Mouse (Mus musculus): ENCODE results near the gene Mgat4b. TPM values are rescaled to one million over a fixed set of nuclear protein-coding genes. Genes with fewer than 3 reads are reported as not detected.

The Mgat4b gene
- polyA plus RNA-seq, 1 experiment from 2014 or later: 56.0 TPM

GRCm38 (mm10) chr11:50236937-50237835 lies 26.5 kb downstream of the Mgat4b start:
- H3K4me2 ChIP-seq (replicated peaks): peak overlapping the region; percentile 94
- peak overlapping the region; percentile 51 for H3K9ac ChIP-seq
- 3% methylated on average over 66 of the region's 66 CpGs for WGBS
- no peak for DNase-seq (ENCODE audit: low spot score)
- H3K4me3 ChIP-seq (replicated peaks; ENCODE audit: low read length): peak overlapping the region; percentile 55
- no peaks in the 10 kb centered on the region for H3K9me3 ChIP-seq (ENCODE audit: control insufficient read depth, low read length)
- peaks cover 22% of the 10 kb centered on the region; the same call in 1 of the 2 replicates for H3K27me3 ChIP-seq (ENCODE audit: control insufficient read depth, insufficient read depth, low read length)
- peaks cover 6% of the 10 kb centered on the region; the same call in 1 of the 2 replicates for H3K4me1 ChIP-seq (replicated peaks; ENCODE audit: control insufficient read depth, insufficient read depth, low read length)
- H3K27ac ChIP-seq: no peak overlapping the region
- ATAC-seq (ENCODE audit: low FRiP score): peak; percentile 3; the same call in 1 of the 2 replicates
- peaks cover 37% of the 10 kb centered on the region for H3K36me3 ChIP-seq (replicated peaks; ENCODE audit: control insufficient read depth, insufficient read depth)

DNA sequence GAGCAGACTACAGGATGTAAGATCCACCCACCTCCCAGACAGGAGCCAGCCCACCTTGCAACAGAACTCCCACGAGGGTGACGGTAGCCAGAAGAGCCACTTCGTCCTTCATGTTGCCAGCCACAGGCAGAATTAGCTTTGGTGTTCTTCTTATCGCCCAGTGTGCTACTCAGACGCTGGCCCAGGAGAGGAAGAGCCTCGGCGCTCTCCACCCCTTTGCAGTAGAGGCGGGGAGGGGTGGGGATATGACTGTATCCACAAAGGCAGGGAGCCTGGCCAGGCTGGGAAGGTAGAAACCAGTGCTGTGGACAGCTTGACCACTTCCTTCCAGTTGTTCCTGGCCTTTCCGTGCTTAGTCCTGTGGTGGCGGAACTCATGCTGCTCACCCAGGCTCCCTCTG lies 27.6 kb downstream of the Mgat4b start, which contains the start of gene Ltc4s:
Gene Ltc4s, minus strand, starts transcription at position 293 of the 400 bp plus-strand sequence.
- peaks cover 6% of the 10 kb centered on the region; the same call in 1 of the 2 replicates for H3K4me1 ChIP-seq (replicated peaks; ENCODE audit: control insufficient read depth, insufficient read depth, low read length)
- H3K4me2 ChIP-seq (replicated peaks): peak within 1 kb of the TSS; percentile 94
- no peaks in the 10 kb centered on the region for H3K9me3 ChIP-seq (ENCODE audit: control insufficient read depth, low read length)
- H3K36me3 ChIP-seq (replicated peaks; ENCODE audit: control insufficient read depth, insufficient read depth): peaks cover 26% of the 10 kb centered on the region
- peaks cover 22% of the 10 kb centered on the region; the same call in 1 of the 2 replicates for H3K27me3 ChIP-seq (ENCODE audit: control insufficient read depth, insufficient read depth, low read length)
- 0 out of 2 replicates have a peak within 1 kb of the TSS, but pooled peaks have one; percentile 55 for H3K4me3 ChIP-seq (replicated peaks; ENCODE audit: low read length)
- no peak within 1 kb of the TSS for H3K27ac ChIP-seq
- H3K9ac ChIP-seq: no peak within 1 kb of the TSS
- ATAC-seq (ENCODE audit: low FRiP score) (no peak), DNase-seq (ENCODE audit: low spot score) (no peak)
- WGBS: 51% methylated on average over 10 of the region's 10 CpGs

DNA sequence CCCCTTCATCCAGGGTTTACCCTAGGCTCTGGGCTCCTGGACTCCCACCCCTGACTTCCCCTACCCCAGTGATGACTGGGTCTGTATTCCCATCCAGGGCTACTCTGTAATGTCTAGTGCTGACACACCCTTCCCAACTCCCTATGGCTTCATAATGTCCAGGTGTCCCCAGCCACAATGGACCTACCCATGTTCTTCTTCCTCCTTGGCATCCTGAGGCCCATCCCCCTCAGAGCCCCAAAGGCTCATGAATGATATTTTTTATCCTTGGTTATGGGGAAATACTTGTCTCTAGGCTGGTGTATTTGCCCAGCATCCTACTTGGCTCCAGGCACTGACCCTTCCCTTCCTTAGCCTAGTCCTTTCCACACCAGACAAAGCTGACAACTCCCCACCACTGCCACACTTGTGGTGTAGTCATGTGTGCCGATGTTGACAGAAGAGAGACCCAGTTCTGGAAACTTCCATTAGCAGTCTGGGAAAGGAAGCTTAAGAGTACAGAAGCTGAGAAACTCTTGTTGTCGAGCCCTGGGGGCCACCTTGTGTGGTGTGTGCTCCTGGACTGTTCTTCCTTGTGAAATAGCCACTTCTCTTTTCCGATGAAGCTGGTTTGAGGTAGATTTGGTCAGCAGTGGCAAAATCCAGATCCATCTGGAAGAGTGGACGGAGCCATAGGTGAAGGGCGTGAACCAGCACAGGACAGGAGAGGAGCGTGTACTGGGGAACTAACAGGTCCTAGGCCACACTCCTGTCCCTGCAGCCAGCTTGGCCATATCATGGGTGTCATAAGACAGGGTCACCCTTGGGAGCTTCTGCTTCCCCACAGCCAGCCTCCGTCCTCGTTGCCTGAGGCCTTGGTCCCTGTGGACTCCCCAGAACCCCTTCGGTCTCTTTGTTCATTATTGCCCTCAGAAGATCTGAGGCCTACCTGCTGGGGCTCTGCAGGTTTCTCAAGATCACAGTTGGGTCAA lies 28.4 kb downstream of the Mgat4b start:
- Histone ChIP-seq H3K36me3 (replicated peaks; ENCODE audit: control insufficient read depth, insufficient read depth) (peaks cover 18% of the 10 kb centered on the region), H3K4me3 (replicated peaks; ENCODE audit: low read length) (no peak overlapping the region), H3K27ac (no peak overlapping the region), H3K9me3 (ENCODE audit: control insufficient read depth, low read length) (no peaks in the 10 kb centered on the region), H3K9ac (no peak overlapping the region), H3K4me1 (replicated peaks; ENCODE audit: control insufficient read depth, insufficient read depth, low read length) (peaks cover 6% of the 10 kb centered on the region; the same call in 1 of the 2 replicates), H3K4me2 (replicated peaks) (no peak overlapping the region), H3K27me3 (ENCODE audit: control insufficient read depth, insufficient read depth, low read length) (peaks cover 22% of the 10 kb centered on the region; the same call in 1 of the 2 replicates)
- no peak for ATAC-seq (ENCODE audit: low FRiP score)
- no peak for DNase-seq (ENCODE audit: low spot score)
- WGBS: 91% methylated on average over 9 of the region's 9 CpGs

DNA sequence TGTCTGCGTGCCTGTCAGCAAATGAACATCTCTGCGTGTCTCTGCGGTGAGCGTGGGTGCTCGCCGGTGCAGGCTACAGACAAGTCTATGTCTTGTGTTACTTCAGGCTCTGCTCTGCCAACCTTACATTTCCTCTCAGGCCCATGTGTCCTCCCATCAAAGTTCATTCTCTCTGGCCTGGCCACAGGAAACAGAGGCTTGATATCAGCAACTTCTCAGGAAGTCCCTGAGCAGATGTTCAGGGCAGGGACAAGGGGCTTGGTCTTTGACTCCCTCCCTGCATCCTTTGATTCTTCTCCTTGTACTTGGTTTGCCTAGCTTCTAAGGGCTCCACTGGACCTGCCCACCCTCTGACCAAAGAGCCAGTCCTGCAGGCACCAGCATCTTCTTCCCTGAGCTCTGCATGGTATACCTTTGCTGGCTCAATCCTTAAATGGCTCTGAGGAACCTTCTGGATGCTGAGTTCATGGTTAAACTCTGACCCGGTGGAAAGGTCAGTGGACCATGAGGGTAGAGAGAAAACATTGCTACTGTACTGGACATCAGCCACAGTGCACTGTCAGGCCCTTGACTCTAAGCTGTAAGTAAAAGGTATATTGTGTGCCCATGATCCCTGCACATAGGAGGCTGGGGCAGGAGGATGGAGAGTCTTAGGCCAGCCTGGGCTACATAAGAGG lies 29.7 kb downstream of the Mgat4b start:
- Histone ChIP-seq H3K9ac (no peak overlapping the region), H3K4me1 (replicated peaks; ENCODE audit: control insufficient read depth, insufficient read depth, low read length) (peaks cover 6% of the 10 kb centered on the region; the same call in 1 of the 2 replicates), H3K36me3 (replicated peaks; ENCODE audit: control insufficient read depth, insufficient read depth) (0 out of 2 replicates have a peak, but pooled peaks cover 6% of the 10 kb centered on the region), H3K27me3 (ENCODE audit: control insufficient read depth, insufficient read depth, low read length) (peaks cover 18% of the 10 kb centered on the region; the same call in 1 of the 2 replicates), H3K9me3 (ENCODE audit: control insufficient read depth, low read length) (no peaks in the 10 kb centered on the region), H3K4me2 (replicated peaks) (no peak overlapping the region), H3K4me3 (replicated peaks; ENCODE audit: low read length) (no peak overlapping the region), H3K27ac (no peak overlapping the region)
- WGBS: 91% methylated on average over 7 of the region's 7 CpGs
- DNase-seq (ENCODE audit: low spot score) (no peak), ATAC-seq (ENCODE audit: low FRiP score) (no peak)

GRCm38 (mm10) chr11:50243926-50244325 lies 33.2 kb downstream of the Mgat4b start:
- Histone ChIP-seq H3K36me3 (replicated peaks; ENCODE audit: control insufficient read depth, insufficient read depth) (no peaks in the 10 kb centered on the region), H3K9ac (no peak overlapping the region), H3K27ac (no peak overlapping the region), H3K4me1 (replicated peaks; ENCODE audit: control insufficient read depth, insufficient read depth, low read length) (no peaks in the 10 kb centered on the region), H3K4me2 (replicated peaks) (no peak overlapping the region), H3K27me3 (ENCODE audit: control insufficient read depth, insufficient read depth, low read length) (0 out of 2 replicates have a peak, but pooled peaks cover under 1% of the 10 kb centered on the region), H3K4me3 (replicated peaks; ENCODE audit: low read length) (no peak overlapping the region), H3K9me3 (ENCODE audit: control insufficient read depth, low read length) (no peaks in the 10 kb centered on the region)
- ATAC-seq (ENCODE audit: low FRiP score) (no peak), DNase-seq (ENCODE audit: low spot score) (no peak)
- 81% methylated on average over 6 of the region's 6 CpGs for WGBS

GRCm38 (mm10) chr11:50245269-50245668 lies 34.6 kb downstream of the Mgat4b start:
- H3K4me1 ChIP-seq (replicated peaks; ENCODE audit: control insufficient read depth, insufficient read depth, low read length): no peaks in the 10 kb centered on the region
- no peak overlapping the region for H3K27ac ChIP-seq
- H3K36me3 ChIP-seq (replicated peaks; ENCODE audit: control insufficient read depth, insufficient read depth): no peaks in the 10 kb centered on the region
- 68% methylated on average over 5 of the region's 5 CpGs for WGBS
- ATAC-seq (ENCODE audit: low FRiP score) (no peak), DNase-seq (ENCODE audit: low spot score) (no peak)
- H3K9me3 ChIP-seq (ENCODE audit: control insufficient read depth, low read length): no peaks in the 10 kb centered on the region
- no peaks in the 10 kb centered on the region for H3K27me3 ChIP-seq (ENCODE audit: control insufficient read depth, insufficient read depth, low read length)
- no peak overlapping the region for H3K9ac ChIP-seq
- no peak overlapping the region for H3K4me3 ChIP-seq (replicated peaks; ENCODE audit: low read length)
- H3K4me2 ChIP-seq (replicated peaks): no peak overlapping the region

DNA sequence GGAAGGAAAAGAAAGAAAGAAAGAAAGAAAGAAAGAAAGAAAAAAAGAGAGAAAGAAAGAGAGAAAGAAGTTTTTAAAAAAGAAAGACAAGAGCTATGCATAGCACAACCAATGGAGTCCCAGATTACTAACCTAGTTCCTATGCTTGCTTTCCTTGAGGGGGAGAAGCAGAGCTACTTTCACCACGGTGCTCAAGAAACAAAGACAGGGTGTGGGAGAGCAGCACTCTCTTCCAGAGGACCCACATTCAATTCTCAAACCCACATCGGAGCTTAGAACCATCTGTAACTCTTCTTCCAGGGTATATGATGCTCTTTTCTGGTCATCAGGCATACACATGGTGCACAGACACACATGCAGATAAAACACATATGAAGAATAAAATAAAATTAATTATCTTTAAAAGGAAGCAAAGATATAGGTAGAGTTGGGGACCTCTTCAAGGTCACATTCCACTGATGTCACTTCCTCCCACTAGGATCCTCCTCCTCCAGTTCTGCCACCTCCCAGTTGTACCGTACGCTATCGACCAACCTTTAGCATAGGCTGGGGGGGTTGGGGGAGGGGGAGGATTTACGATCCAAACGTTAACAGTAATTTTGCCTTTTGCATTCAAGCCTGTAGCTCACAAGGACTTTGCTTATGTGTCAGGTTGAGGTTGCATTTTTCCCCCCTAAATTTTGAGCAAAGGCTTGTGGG lies 37.9 kb downstream of the Mgat4b start:
- Histone ChIP-seq H3K36me3 (replicated peaks; ENCODE audit: control insufficient read depth, insufficient read depth) (no peaks in the 10 kb centered on the region), H3K9ac (no peak overlapping the region), H3K4me2 (replicated peaks) (no peak overlapping the region), H3K27ac (no peak overlapping the region), H3K4me1 (replicated peaks; ENCODE audit: control insufficient read depth, insufficient read depth, low read length) (no peaks in the 10 kb centered on the region), H3K27me3 (ENCODE audit: control insufficient read depth, insufficient read depth, low read length) (no peaks in the 10 kb centered on the region), H3K4me3 (replicated peaks; ENCODE audit: low read length) (no peak overlapping the region), H3K9me3 (ENCODE audit: control insufficient read depth, low read length) (no peaks in the 10 kb centered on the region)
- DNase-seq (ENCODE audit: low spot score) (no peak), ATAC-seq (ENCODE audit: low FRiP score) (no peak)
- 84% methylated on average over 7 of the region's 7 CpGs for WGBS

DNA sequence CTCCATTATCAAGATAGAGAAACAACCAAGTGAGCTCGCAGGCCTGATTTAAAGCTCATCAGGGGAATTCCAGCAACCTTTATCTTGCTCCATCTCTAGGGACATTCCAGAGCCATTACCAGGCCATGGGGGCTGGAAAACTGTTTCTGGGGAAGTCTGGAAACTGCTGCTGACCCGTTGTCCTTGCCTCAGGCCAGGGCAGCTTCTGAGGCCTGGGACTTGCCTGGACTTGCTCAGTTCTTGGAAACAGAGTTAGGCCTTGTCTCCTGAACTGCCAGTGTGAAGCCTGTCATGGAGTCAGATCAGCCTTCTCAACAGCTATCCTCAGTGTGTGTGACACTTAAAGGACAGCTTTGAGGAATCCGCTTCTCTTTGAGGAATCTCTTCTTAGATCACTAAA lies 41.5 kb downstream of the Mgat4b start:
- no peaks in the 10 kb centered on the region for H3K27me3 ChIP-seq (ENCODE audit: control insufficient read depth, insufficient read depth, low read length)
- no peaks in the 10 kb centered on the region for H3K4me1 ChIP-seq (replicated peaks; ENCODE audit: control insufficient read depth, insufficient read depth, low read length)
- no peak overlapping the region for H3K4me2 ChIP-seq (replicated peaks)
- no peak for ATAC-seq (ENCODE audit: low FRiP score)
- H3K9me3 ChIP-seq (ENCODE audit: control insufficient read depth, low read length): no peaks in the 10 kb centered on the region
- H3K9ac ChIP-seq: no peak overlapping the region
- 66% methylated on average over 3 of the region's 3 CpGs for WGBS
- peaks cover 14% of the 10 kb centered on the region for H3K36me3 ChIP-seq (replicated peaks; ENCODE audit: control insufficient read depth, insufficient read depth)
- no peak overlapping the region for H3K27ac ChIP-seq
- H3K4me3 ChIP-seq (replicated peaks; ENCODE audit: low read length): no peak overlapping the region
- DNase-seq (ENCODE audit: low spot score): no peak
